Mouse (Mus musculus) hindbrain, postnatal 0 days (tissue): ENCODE measurements around the gene Trib3. TPM values are rescaled to one million over a fixed set of nuclear protein-coding genes. Genes with fewer than 3 reads are reported as not detected.
A peak's percentile ranks its signal among the peaks of the same experiment; 100 is the strongest.

Experiments used
- ATAC-seq: fragments of 200-750 bp; cut with Nextera tagmentation; 2 replicates; pipeline ENCODE4 v1.8.0; 2017; ENCODE audit warnings: mild to moderate bottlenecking, moderate TSS enrichment, moderate library complexity
- DNase-seq: peaks from one replicate; pipeline ENCODE4 v3.0.0-alpha.2; 2015; ENCODE audit warnings: low spot score
- H3K27ac ChIP-seq: fragments of 300-500 bp; sonication (generic); 2 replicates; pipeline ENCODE4 v1.5.1; 2014; ENCODE audit warnings: mild to moderate bottlenecking
- H3K27me3 ChIP-seq: fragments of 300-500 bp; sonication (generic); 2 replicates; pipeline ENCODE4 v1.6.1; 2014; ENCODE audit warnings: low read length, mixed read lengths; ENCODE audit not compliant: insufficient read depth
- H3K36me3 ChIP-seq: fragments of 300-500 bp; sonication (generic); 2 replicates; pipeline ENCODE4 v1.6.1; 2014; ENCODE audit warnings: low read length, mixed read lengths; ENCODE audit not compliant: insufficient read depth
- H3K4me1 ChIP-seq: fragments of 300-500 bp; sonication (generic); 2 replicates; pipeline ENCODE4 v1.6.1; 2014; ENCODE audit warnings: antibody characterized with exemption, low read length, mixed read lengths; ENCODE audit not compliant: insufficient read depth
- H3K4me2 ChIP-seq: fragments of 300-500 bp; sonication (generic); 2 replicates; pipeline ENCODE4 v1.6.1; 2014; ENCODE audit warnings: low read depth, mild to moderate bottlenecking, low read length, moderate library complexity, mixed read lengths
- H3K4me3 ChIP-seq: fragments of 300-500 bp; sonication (generic); 2 replicates; pipeline ENCODE4 v1.5.1; 2014; ENCODE audit warnings: low read length
- H3K9ac ChIP-seq: fragments of 300-500 bp; sonication (generic); replicated peaks from 2 replicates; pipeline ENCODE4 v1.6.1; 2014; ENCODE audit warnings: mild to moderate bottlenecking, low read length, moderate library complexity, mixed read lengths
- H3K9me3 ChIP-seq: fragments of 300-500 bp; sonication (generic); 2 replicates; pipeline ENCODE4 v1.6.1; 2016; ENCODE audit warnings: low read length, mixed read lengths
- CTCF ChIP-seq: IDR thresholded peaks from 2 replicates; pipeline ENCODE4 v1.5.1; 2016; ENCODE audit warnings: antibody characterized with exemption, control low read depth, low read depth
- WGBS: fragments of 180-500 bp; shearing (Covaris S2); extraction: QIAGEN DNeasy Blood & Tissue Kit; methylation state at CpG from one replicate; pipeline ENCODE4 v1.1.7; 2014; 5-methylcytosine and 5-hydroxymethylcytosine counted together
- polyA plus RNA-seq: library from polyadenylated mRNA; unstranded; fragments of >200 nt; fragmentation: Nextera tagmentation; extraction: Ambion mirVana; gene quantifications from 2 replicates; pipeline ENCODE4 v1.2.1, GENCODE M21; 2015
- total RNA-seq: library from RNA; depleted of rRNA; stranded (reverse); fragments of >200 nt; gene quantifications from 2 replicates; pipeline ENCODE4 v1.2.3, GENCODE M21; 2014; rRNA removed

Gene Trib3
- total RNA-seq (2.5 and 4.2 TPM in 2 replicates), polyA plus RNA-seq (2.7 and 3.4 TPM in 2 replicates)

GRCm38 (mm10) chr2:152343329-152344213 is at the start of gene Trib3:
Gene Trib3 (minus strand): TSS chr2:152344032.
- DNase-seq (peak; percentile 89), ATAC-seq (peak; percentile 90)
- H3K4me3 ChIP-seq, result peak within 1 kb of the TSS; percentile 53
- no peaks in the 10 kb centered on the region for H3K27me3 ChIP-seq
- peak within 1 kb of the TSS; percentile 81 for H3K27ac ChIP-seq
- peak within 1 kb of the TSS; percentile 94 for H3K4me2 ChIP-seq
- peak within 1 kb of the TSS; percentile 69 for H3K9ac ChIP-seq
- peaks cover 4% of the 10 kb centered on the region; the same call in 1 of the 2 replicates for H3K4me1 ChIP-seq
- peak; percentile 81 for TF ChIP-seq CTCF
- WGBS, result under 1% methylated on average over 52 of the region's 52 CpGs
- no peaks in the 10 kb centered on the region for H3K9me3 ChIP-seq
- no peaks in the 10 kb centered on the region for H3K36me3 ChIP-seq

- no peaks in the 10 kb centered on the region for H3K36me3 ChIP-seq
- H3K4me2 ChIP-seq, result peak overlapping the region; percentile 94
- no peaks in the 10 kb centered on the region for H3K9me3 ChIP-seq
- WGBS, result 50% methylated on average over 9 of the region's 9 CpGs
- peaks cover 18% of the 10 kb centered on the region; the same call in 1 of the 2 replicates for H3K4me1 ChIP-seq
- no peak overlapping the region for H3K4me3 ChIP-seq
- no peak overlapping the region for H3K9ac ChIP-seq
- TF ChIP-seq CTCF, result no peak
- H3K27ac ChIP-seq, result no peak overlapping the region
- no peak for ATAC-seq
- DNase-seq, result no peak
- no peaks in the 10 kb centered on the region for H3K27me3 ChIP-seq
Observed at GRCm38 (mm10) chr2:152393225-152394017, 49.6 kb upstream of the Trib3 start.

GRCm38 (mm10) chr2:152392786-152393185 is 49.0 kb upstream of the Trib3 start:
- Histone ChIP-seq H3K9me3 (no peaks in the 10 kb centered on the region), H3K27me3 (no peaks in the 10 kb centered on the region), H3K9ac (no peak overlapping the region), H3K4me1 (peaks cover 18% of the 10 kb centered on the region; the same call in 1 of the 2 replicates), H3K27ac (no peak overlapping the region), H3K4me2 (no peak overlapping the region), H3K36me3 (no peaks in the 10 kb centered on the region), H3K4me3 (no peak overlapping the region)
- peak; percentile 82 for TF ChIP-seq CTCF
- WGBS, result 6% methylated on average over 3 of the region's 3 CpGs
- ATAC-seq (no peak), DNase-seq (peak; percentile 81)

GRCm38 (mm10) chr2:152384191-152384590 is 40.4 kb upstream of the Trib3 start:
- 90% methylated on average over 4 of the region's 4 CpGs for WGBS
- Histone ChIP-seq H3K4me1 (no peaks in the 10 kb centered on the region), H3K9me3 (no peaks in the 10 kb centered on the region), H3K4me3 (no peak overlapping the region), H3K27ac (no peak overlapping the region), H3K36me3 (no peaks in the 10 kb centered on the region), H3K27me3 (no peaks in the 10 kb centered on the region), H3K9ac (no peak overlapping the region), H3K4me2 (no peak overlapping the region)
- ATAC-seq (no peak), DNase-seq (no peak)
- TF ChIP-seq CTCF, result no peak

- Histone ChIP-seq H3K4me1 (peaks cover 15% of the 10 kb centered on the region), H3K4me2 (peak within 1 kb of the TSS; percentile 57), H3K4me3 (peak within 1 kb of the TSS; percentile 35), H3K27ac (peak within 1 kb of the TSS; percentile 83), H3K9ac (peak within 1 kb of the TSS; percentile 55), H3K27me3 (no peaks in the 10 kb centered on the region), H3K9me3 (no peaks in the 10 kb centered on the region), H3K36me3 (no peaks in the 10 kb centered on the region)
- DNase-seq (peak; percentile 75), ATAC-seq (peak; percentile 85)
- 3% methylated on average over 15 of the region's 16 CpGs for WGBS
- TF ChIP-seq CTCF, result no peak
Observed at GRCm38 (mm10) chr2:152376345-152376741, 32.5 kb upstream of the Trib3 start, which contains the start of gene Nrsn2. Gene Nrsn2 (minus strand): TSS chr2:152376638.

GRCm38 (mm10) chr2:152375652-152376344 is 32.0 kb upstream of the Trib3 start:
- Histone ChIP-seq H3K27me3 (no peaks in the 10 kb centered on the region), H3K9ac (peak overlapping the region; percentile 55), H3K4me3 (peak overlapping the region; percentile 35), H3K27ac (peak overlapping the region; percentile 83), H3K36me3 (no peaks in the 10 kb centered on the region), H3K4me2 (peak overlapping the region; percentile 57), H3K4me1 (peaks cover 15% of the 10 kb centered on the region), H3K9me3 (no peaks in the 10 kb centered on the region)
- 2% methylated on average over 21 of the region's 21 CpGs for WGBS
- ATAC-seq (peak; percentile 83), DNase-seq (peak; percentile 83)
- TF ChIP-seq CTCF, result no peak
